Mouse (Mus musculus) neural tube, embryonic 11.5 days (tissue): ENCODE data around the gene Acer2. TPM values are rescaled to one million over a fixed set of nuclear protein-coding genes. Genes with fewer than 3 reads are reported as not detected.
A peak's percentile ranks its signal among the peaks of the same experiment; 100 is the strongest.

Experiments used
- ATAC-seq: fragments of 200-750 bp; cut with Nextera tagmentation; 2 replicates; pipeline ENCODE4 v1.8.0; 2017; ENCODE audit warnings: moderate number of reproducible peaks, mild to moderate bottlenecking, moderate TSS enrichment, moderate library complexity; ENCODE audit not compliant: insufficient read depth, low FRiP score, low TSS enrichment
- DNase-seq: peaks from one replicate; pipeline ENCODE4 v3.0.0-alpha.2; 2015; ENCODE audit warnings: low spot score
- H3K27ac ChIP-seq: fragments of 300-500 bp; sonication (generic); 2 replicates; pipeline ENCODE4 v1.5.1; 2014; ENCODE audit warnings: low read depth, mild to moderate bottlenecking, low read length
- H3K27me3 ChIP-seq: fragments of 300-500 bp; sonication (generic); 2 replicates; pipeline ENCODE4 v1.6.1; 2014; ENCODE audit warnings: mild to moderate bottlenecking, low read length, mixed read lengths; ENCODE audit not compliant: control insufficient read depth, insufficient read depth
- H3K36me3 ChIP-seq: fragments of 300-500 bp; sonication (generic); 2 replicates; pipeline ENCODE4 v1.6.1; 2014; ENCODE audit warnings: mild to moderate bottlenecking, low read length, moderate library complexity, mixed read lengths; ENCODE audit not compliant: control insufficient read depth, insufficient read depth
- H3K4me1 ChIP-seq: fragments of 300-500 bp; sonication (generic); 2 replicates; pipeline ENCODE4 v1.6.1; 2014; ENCODE audit warnings: low read length, mixed read lengths; ENCODE audit not compliant: control insufficient read depth, insufficient read depth
- H3K4me2 ChIP-seq: fragments of 300-500 bp; sonication (generic); 2 replicates; pipeline ENCODE4 v1.6.1; 2014; ENCODE audit warnings: low read depth, mild to moderate bottlenecking, moderate library complexity
- H3K4me3 ChIP-seq: fragments of 300-500 bp; sonication (generic); 2 replicates; pipeline ENCODE4 v1.5.1; 2014; ENCODE audit warnings: low read depth, low read length
- H3K9ac ChIP-seq: fragments of 300-500 bp; sonication (generic); 2 replicates; pipeline ENCODE4 v1.6.1; 2014; ENCODE audit warnings: mild to moderate bottlenecking, low read length
- H3K9me3 ChIP-seq: fragments of 300-500 bp; sonication (generic); 2 replicates; pipeline ENCODE4 v1.6.1; 2016; ENCODE audit warnings: low read length; ENCODE audit not compliant: control insufficient read depth
- WGBS: fragments of 180-500 bp; shearing (Covaris S2); extraction: QIAGEN DNeasy Blood & Tissue Kit; methylation state at CpG from one replicate; pipeline ENCODE4 v1.1.7; 2014; 5-methylcytosine and 5-hydroxymethylcytosine counted together
- polyA plus RNA-seq: library from polyadenylated mRNA; unstranded; fragments of >200 nt; fragmentation: Nextera tagmentation; extraction: Ambion mirVana; gene quantifications from 2 replicates; pipeline ENCODE4 v1.2.1, GENCODE M21; 2014

The Acer2 gene
- polyA plus RNA-seq, 1 experiment from 2014 or later, result 9.3 TPM

GRCm38 (mm10) chr4:86852813-86853590 is 21.2 kb upstream of the Acer2 start:
- Histone ChIP-seq H3K27ac (no peak overlapping the region), H3K9ac (no peak overlapping the region), H3K27me3 (no peaks in the 10 kb centered on the region), H3K36me3 (peaks cover 20% of the 10 kb centered on the region), H3K4me1 (0 out of 2 replicates have a peak, but pooled peaks cover 7% of the 10 kb centered on the region), H3K4me2 (no peak overlapping the region), H3K9me3 (no peaks in the 10 kb centered on the region), H3K4me3 (no peak overlapping the region)
- DNase-seq (no peak), ATAC-seq (no peak)
- 88% methylated on average over 4 of the region's 4 CpGs for WGBS

- ATAC-seq (peak; percentile 20), DNase-seq (no peak)
- Histone ChIP-seq H3K4me3 (peak overlapping the region; percentile 97), H3K4me2 (peak overlapping the region; percentile 57), H3K9me3 (no peaks in the 10 kb centered on the region), H3K9ac (peak overlapping the region; percentile 100), H3K4me1 (0 out of 2 replicates have a peak, but pooled peaks cover 7% of the 10 kb centered on the region), H3K27ac (peak overlapping the region; percentile 92), H3K36me3 (peaks cover 18% of the 10 kb centered on the region), H3K27me3 (no peaks in the 10 kb centered on the region)
- WGBS, result 2% methylated on average over 49 of the region's 50 CpGs
Observed at GRCm38 (mm10) chr4:86856304-86857112, 17.7 kb upstream of the Acer2 start.

DNA sequence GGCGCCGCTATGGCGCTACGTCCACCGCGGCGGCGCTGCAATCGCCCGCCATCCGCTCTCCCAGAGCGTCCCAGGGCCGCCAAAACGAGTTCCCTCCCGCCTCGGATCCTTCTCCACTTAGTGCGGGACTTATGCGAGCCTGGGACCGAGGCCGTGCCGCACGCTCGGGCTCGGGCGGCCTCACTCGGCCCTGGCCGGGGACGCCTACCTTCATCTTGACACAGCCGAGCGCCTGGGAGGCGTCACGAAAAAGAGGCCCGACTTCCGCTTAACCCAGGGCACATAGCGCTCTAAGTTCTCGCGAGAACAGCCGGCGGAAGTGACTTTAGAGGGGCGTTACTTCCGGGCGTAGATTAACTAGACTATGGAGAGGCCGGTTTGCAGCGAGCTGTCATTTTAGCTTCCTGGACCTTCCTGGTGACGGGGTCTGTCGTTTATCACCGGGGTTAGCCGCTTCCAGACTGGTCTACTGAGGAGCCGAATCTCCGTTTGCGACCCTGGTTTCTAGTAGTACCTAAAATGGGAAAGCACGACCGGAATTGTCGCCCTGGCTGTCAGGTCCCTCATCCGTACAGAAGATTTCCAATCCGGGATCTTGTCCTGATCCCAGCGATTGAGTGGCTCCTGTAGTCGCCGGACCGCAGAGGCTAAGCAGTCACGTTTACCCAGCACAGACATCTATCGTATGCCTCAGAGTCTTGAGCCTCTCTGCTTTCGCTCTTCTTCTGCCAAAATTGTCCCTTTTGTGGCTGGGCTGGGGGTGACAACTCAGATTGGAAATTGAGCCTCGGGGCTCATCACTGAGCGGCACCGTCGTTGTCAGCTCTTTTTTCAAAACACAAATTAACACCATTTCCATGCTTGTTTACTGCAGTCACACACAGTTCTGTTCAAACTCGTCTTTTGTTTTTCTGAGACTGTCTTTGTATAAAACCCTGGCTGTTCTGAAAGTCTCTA is 16.8 kb upstream of the Acer2 start, which contains the start of gene Rps6:
Gene Rps6, minus strand, starts transcription at position 300 of the 957 bp plus-strand sequence.
- Histone ChIP-seq H3K9me3 (no peaks in the 10 kb centered on the region), H3K9ac (peak within 1 kb of the TSS; percentile 100), H3K27ac (peak within 1 kb of the TSS; percentile 92), H3K27me3 (no peaks in the 10 kb centered on the region), H3K4me1 (0 out of 2 replicates have a peak, but pooled peaks cover 7% of the 10 kb centered on the region), H3K4me3 (peak within 1 kb of the TSS; percentile 97), H3K4me2 (peak within 1 kb of the TSS; percentile 62), H3K36me3 (peaks cover 18% of the 10 kb centered on the region)
- DNase-seq (peak; percentile 96), ATAC-seq (peak; percentile 98)
- under 1% methylated on average over 68 of the region's 68 CpGs for WGBS

- ATAC-seq, result no peak
- H3K27ac ChIP-seq, result no peak overlapping the region
Observed at GRCm38 (mm10) chr4:86858070-86858440, 16.1 kb upstream of the Acer2 start.

DNA sequence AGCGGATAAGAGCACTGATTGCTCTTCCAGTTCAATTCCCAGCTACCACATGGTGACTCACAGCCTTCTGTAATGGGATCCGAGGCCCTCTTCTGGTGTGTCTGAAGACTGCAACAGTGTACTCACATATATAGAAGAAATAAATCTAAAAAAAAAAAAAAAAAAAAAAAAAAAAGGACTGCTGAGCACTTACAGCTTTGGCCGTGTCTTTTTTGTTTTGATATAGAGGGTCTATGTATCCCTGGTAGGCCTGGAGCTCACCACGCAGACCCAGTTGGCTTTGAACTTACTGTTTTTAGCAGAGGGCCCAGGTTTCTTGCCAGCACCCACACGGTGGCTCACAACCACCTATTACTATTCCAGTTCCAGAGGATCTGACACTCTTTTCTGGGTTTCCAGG is 10.1 kb upstream of the Acer2 start:
- H3K27ac ChIP-seq, result no peak overlapping the region
- no peaks in the 10 kb centered on the region for H3K4me1 ChIP-seq
- ATAC-seq (no peak), DNase-seq (no peak)
- no peak overlapping the region for H3K9ac ChIP-seq
- no peak overlapping the region for H3K4me2 ChIP-seq
- no peaks in the 10 kb centered on the region for H3K36me3 ChIP-seq
- H3K27me3 ChIP-seq, result no peaks in the 10 kb centered on the region
- H3K4me3 ChIP-seq, result no peak overlapping the region
- 83% methylated on average over 5 of the region's 5 CpGs for WGBS
- no peaks in the 10 kb centered on the region for H3K9me3 ChIP-seq

More at GRCm38 (mm10) chr4:86858070-86858440, 16.1 kb upstream of the Acer2 start:
- Histone ChIP-seq H3K36me3 (peaks cover 17% of the 10 kb centered on the region), H3K27me3 (no peaks in the 10 kb centered on the region), H3K4me2 (peak overlapping the region; percentile 62), H3K9ac (peak overlapping the region; percentile 59), H3K4me1 (0 out of 2 replicates have a peak, but pooled peaks cover 7% of the 10 kb centered on the region), H3K9me3 (no peaks in the 10 kb centered on the region), H3K4me3 (peak overlapping the region; percentile 97)
- DNase-seq, result no peak
- 58% methylated on average over 12 of the region's 12 CpGs for WGBS

DNA sequence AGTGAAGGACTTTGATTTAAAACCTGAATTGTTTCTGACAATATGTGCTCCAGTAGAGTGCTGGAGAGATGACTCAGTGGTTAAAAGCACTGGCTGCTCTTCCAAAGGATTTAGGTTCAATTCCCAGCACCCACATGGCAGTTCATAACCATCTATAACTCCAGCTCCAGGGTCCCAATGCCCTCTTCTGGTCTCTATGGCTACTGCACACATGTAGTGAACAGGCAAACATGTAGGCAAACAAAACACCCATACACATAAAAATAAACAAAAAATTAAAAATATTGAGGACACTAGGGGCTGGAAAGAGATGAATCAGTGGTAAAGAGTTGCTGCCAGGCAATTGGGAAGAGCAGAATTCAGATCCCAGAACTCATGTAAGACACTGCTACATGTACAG is 2.2 kb upstream of the Acer2 start:
- H3K27ac ChIP-seq, result no peak overlapping the region
- no peak for DNase-seq
- H3K36me3 ChIP-seq, result no peaks in the 10 kb centered on the region
- H3K9ac ChIP-seq, result no peak overlapping the region
- no peaks in the 10 kb centered on the region for H3K9me3 ChIP-seq
- H3K4me3 ChIP-seq, result no peak overlapping the region
- 0 out of 2 replicates have a peak, but pooled peaks cover 2% of the 10 kb centered on the region for H3K27me3 ChIP-seq
- H3K4me2 ChIP-seq, result no peak overlapping the region
- H3K4me1 ChIP-seq, result no peaks in the 10 kb centered on the region
- ATAC-seq, result no peak

GRCm38 (mm10) chr4:86873072-86873471 is 1.1 kb upstream of the Acer2 start:
- H3K36me3 ChIP-seq, result no peaks in the 10 kb centered on the region
- 48% methylated on average over 4 of the region's 4 CpGs for WGBS
- no peak overlapping the region for H3K27ac ChIP-seq
- H3K4me3 ChIP-seq, result no peak overlapping the region
- no peak overlapping the region for H3K4me2 ChIP-seq
- ATAC-seq (no peak), DNase-seq (no peak)
- H3K9ac ChIP-seq, result no peak overlapping the region
- no peaks in the 10 kb centered on the region for H3K4me1 ChIP-seq
- H3K27me3 ChIP-seq, result 0 out of 2 replicates have a peak, but pooled peaks cover 2% of the 10 kb centered on the region
- no peaks in the 10 kb centered on the region for H3K9me3 ChIP-seq

DNA sequence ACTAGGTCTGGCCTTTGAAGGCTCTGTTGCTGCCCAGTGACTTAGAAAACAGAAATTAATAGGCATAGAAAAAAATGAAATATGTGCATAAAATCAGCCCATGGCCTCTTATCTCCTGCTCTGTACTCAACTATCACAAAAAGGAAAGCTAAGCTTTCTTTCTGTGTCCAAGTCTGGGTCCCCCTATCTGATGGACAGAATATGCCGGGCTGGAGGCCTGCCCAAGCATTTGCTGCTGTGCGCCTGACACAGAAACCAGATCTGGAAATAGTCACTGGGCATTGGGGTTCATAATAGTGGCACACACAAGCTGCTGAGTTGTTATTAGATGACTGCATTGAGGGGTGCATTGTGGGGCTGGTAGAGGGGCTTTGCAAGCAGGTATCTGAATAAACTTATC is 5.3 kb downstream of the Acer2 start:
- ATAC-seq, result no peak
- Histone ChIP-seq H3K9ac (no peak overlapping the region), H3K27me3 (0 out of 2 replicates have a peak, but pooled peaks cover 2% of the 10 kb centered on the region), H3K4me2 (no peak overlapping the region), H3K9me3 (no peaks in the 10 kb centered on the region), H3K4me1 (no peaks in the 10 kb centered on the region), H3K36me3 (no peaks in the 10 kb centered on the region), H3K4me3 (no peak overlapping the region), H3K27ac (no peak overlapping the region)
- DNase-seq, result no peak
- WGBS, result 98% methylated on average over 2 of the region's 2 CpGs
